Mouse (Mus musculus) bone marrow macrophage, adult 2 months (primary cell): ENCODE measurements around the gene Trim45.

Experiments
- CTCF ChIP-seq: IDR thresholded peaks from 2 replicates; pipeline ENCODE4 v1.5.1; 2012; ENCODE audit warnings: low read depth, mild to moderate bottlenecking, low read length, moderate library complexity
- POLR2A ChIP-seq: IDR thresholded peaks from 2 replicates; pipeline ENCODE4 v1.6.1; 2012; ENCODE audit warnings: mild to moderate bottlenecking, low read depth, low read length, borderline replicate concordance

DNA sequence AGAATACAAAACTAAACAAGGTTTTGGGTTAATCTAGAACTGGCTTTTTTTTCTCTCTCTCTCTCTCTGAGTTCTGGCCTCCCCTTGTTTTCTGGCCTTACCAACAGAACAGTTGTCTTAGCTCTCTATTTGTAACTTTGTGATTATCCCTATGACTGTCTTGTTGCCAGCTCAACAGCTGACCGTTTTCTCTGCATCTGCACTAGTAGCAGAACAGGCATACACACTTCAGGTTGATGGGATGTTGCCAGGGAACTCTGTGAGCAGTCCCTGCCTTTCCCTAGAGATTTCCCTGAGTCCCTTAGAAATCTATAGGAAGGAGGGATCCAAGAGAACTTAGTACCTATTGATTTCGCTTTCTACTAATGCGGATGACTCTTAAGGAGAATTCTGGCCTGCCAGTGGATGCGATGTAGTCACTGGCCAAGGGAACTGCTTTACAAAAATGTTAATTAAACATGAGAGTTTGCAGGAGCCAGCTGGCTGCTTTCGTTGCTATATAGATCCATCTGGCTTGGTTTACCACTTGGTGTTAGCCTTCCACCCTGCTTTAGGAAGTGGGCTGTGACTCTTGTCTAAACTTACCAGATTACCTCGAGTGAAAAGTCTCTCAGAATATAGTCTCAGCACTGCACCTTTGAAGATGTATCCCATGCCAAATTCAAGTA is 2.2 kb downstream of the Trim45 start:
- TF ChIP-seq POLR2A (no peak), CTCF (no peak)
